Mouse (Mus musculus) megakaryocyte, adult 5-6 weeks (primary cell): ENCODE measurements at regions not wholly inside any gene's neighbourhood (a gene's known extent, or its start where the extent isn't known, plus 50 kb on each side); places are given as distances from the start of the nearest gene placed in this dataset.

Experiments used
- ATAC-seq: 2 replicates; pipeline ENCODE4 v1.8.0; 2016; ENCODE audit warnings: mild to moderate bottlenecking, inconsistent platforms; ENCODE audit not compliant: poor library complexity, severe bottlenecking

- ATAC-seq = peak; percentile 79
Observed at GRCm38 (mm10) chr12:25415232-25415631, 318.3 kb upstream of the Id2 start.

- ATAC-seq = no peak
Observed at GRCm38 (mm10) chr12:25407301-25407700, 310.4 kb upstream of the Id2 start.

- ATAC-seq = no peak
Observed at GRCm38 (mm10) chr12:25400326-25400725, 303.4 kb upstream of the Id2 start.

GRCm38 (mm10) chr12:25398726-25399125 lies 301.8 kb upstream of the Id2 start:
- peak; percentile 84 for ATAC-seq

GRCm38 (mm10) chr12:25394326-25394725 lies 297.4 kb upstream of the Id2 start:
- peak; percentile 28; the same call in 1 of the 2 replicates for ATAC-seq

GRCm38 (mm10) chr12:25393501-25393900 lies 296.6 kb upstream of the Id2 start:
- ATAC-seq = no peak

- peak; percentile 90 for ATAC-seq
Observed at GRCm38 (mm10) chr12:25389202-25389601, 292.3 kb upstream of the Id2 start.

- no peak for ATAC-seq
Observed at GRCm38 (mm10) chr12:25387791-25388280, 290.9 kb upstream of the Id2 start.

- ATAC-seq = no peak
Observed at GRCm38 (mm10) chr12:25382961-25383360, 286.0 kb upstream of the Id2 start.

GRCm38 (mm10) chr12:25382475-25382874 lies 285.5 kb upstream of the Id2 start:
- no peak for ATAC-seq

GRCm38 (mm10) chr12:25381619-25382018 lies 284.7 kb upstream of the Id2 start:
- peak; percentile 47 for ATAC-seq

- ATAC-seq = no peak
Observed at GRCm38 (mm10) chr12:25379996-25380395, 283.1 kb upstream of the Id2 start.

- ATAC-seq = no peak
Observed at GRCm38 (mm10) chr12:25379016-25379415, 282.1 kb upstream of the Id2 start.

GRCm38 (mm10) chr12:25378036-25378645 lies 281.2 kb upstream of the Id2 start:
- ATAC-seq = peak; percentile 93

- no peak for ATAC-seq
Observed at GRCm38 (mm10) chr12:25376451-25376850, 279.5 kb upstream of the Id2 start.

GRCm38 (mm10) chr12:25367541-25367940 lies 270.6 kb upstream of the Id2 start:
- ATAC-seq = no peak

- ATAC-seq = no peak
Observed at GRCm38 (mm10) chr12:25365600-25366267, 268.8 kb upstream of the Id2 start.

GRCm38 (mm10) chr12:25364966-25365568 lies 268.1 kb upstream of the Id2 start:
- no peak for ATAC-seq

- ATAC-seq = no peak
Observed at GRCm38 (mm10) chr12:25363839-25364238, 266.9 kb upstream of the Id2 start.

GRCm38 (mm10) chr12:25363341-25363740 lies 266.4 kb upstream of the Id2 start:
- ATAC-seq = no peak

- peak; percentile 33 for ATAC-seq
Observed at GRCm38 (mm10) chr12:25362771-25363170, 265.8 kb upstream of the Id2 start.

GRCm38 (mm10) chr12:25360726-25361125 lies 263.8 kb upstream of the Id2 start:
- no peak for ATAC-seq
